Mouse (Mus musculus) neural tube, embryonic 14.5 days (tissue): ENCODE measurements around the gene Fgfr2. TPM values are rescaled to one million over a fixed set of nuclear protein-coding genes. Genes with fewer than 3 reads are reported as not detected.

Source experiments
- ATAC-seq: fragments of 200-750 bp; cut with Nextera tagmentation; 2 replicates; pipeline ENCODE4 v1.8.0; 2017; ENCODE audit warnings: low read depth, mild to moderate bottlenecking, moderate TSS enrichment, moderate library complexity
- H3K27ac ChIP-seq: fragments of 300-500 bp; sonication (generic); 2 replicates; pipeline ENCODE4 v1.5.1; 2014; ENCODE audit warnings: low read depth, mild to moderate bottlenecking, control low read depth, low read length, moderate library complexity, mixed read lengths
- H3K27me3 ChIP-seq: fragments of 300-500 bp; sonication (generic); 2 replicates; pipeline ENCODE4 v1.6.1; 2014; ENCODE audit warnings: low read length; ENCODE audit not compliant: control insufficient read depth, insufficient read depth
- H3K36me3 ChIP-seq: fragments of 300-500 bp; sonication (generic); 2 replicates; pipeline ENCODE4 v1.6.1; 2014; ENCODE audit warnings: low read length, mixed read lengths; ENCODE audit not compliant: control insufficient read depth, insufficient read depth
- H3K4me1 ChIP-seq: fragments of 300-500 bp; sonication (generic); 2 replicates; pipeline ENCODE4 v1.6.1; 2014; ENCODE audit warnings: low read length; ENCODE audit not compliant: control insufficient read depth, insufficient read depth
- H3K4me2 ChIP-seq: fragments of 300-500 bp; sonication (generic); 2 replicates; pipeline ENCODE4 v1.6.1; 2014; ENCODE audit warnings: mild to moderate bottlenecking, low read depth, low read length, control low read depth
- H3K4me3 ChIP-seq: fragments of 300-500 bp; sonication (generic); 2 replicates; pipeline ENCODE4 v1.5.1; 2014; ENCODE audit warnings: low read depth, low read length, control low read depth, mixed read lengths
- H3K9ac ChIP-seq: fragments of 300-500 bp; sonication (generic); replicated peaks from 2 replicates; pipeline ENCODE4 v1.6.1; 2014; ENCODE audit warnings: low read depth, mild to moderate bottlenecking, control low read depth, low read length, mixed read lengths
- H3K9me3 ChIP-seq: fragments of 300-500 bp; sonication (generic); 2 replicates; pipeline ENCODE4 v1.6.1; 2016; ENCODE audit warnings: low read length; ENCODE audit not compliant: control insufficient read depth
- WGBS: fragments of 180-500 bp; shearing (Covaris S2); extraction: QIAGEN DNeasy Blood & Tissue Kit; methylation state at CpG from one replicate; pipeline ENCODE4 v1.1.7; 2014; 5-methylcytosine and 5-hydroxymethylcytosine counted together
- polyA plus RNA-seq: library from polyadenylated mRNA; unstranded; fragments of >200 nt; fragmentation: Nextera tagmentation; extraction: Ambion mirVana; gene quantifications from 2 replicates; pipeline ENCODE4 v1.2.1, GENCODE M21; 2014

Fgfr2 gene
- polyA plus RNA-seq, 1 experiment from 2014 or later, result 28.1 TPM

- Histone ChIP-seq H3K4me1 (peaks cover 35% of the 10 kb centered on the region), H3K9ac (peak overlapping the region; percentile 86), H3K36me3 (no peaks in the 10 kb centered on the region), H3K4me2 (peak overlapping the region; percentile 49), H3K4me3 (peak overlapping the region; percentile 63), H3K27me3 (no peaks in the 10 kb centered on the region), H3K9me3 (no peaks in the 10 kb centered on the region), H3K27ac (peak overlapping the region; percentile 95)
- ATAC-seq, result peak; percentile 74
- WGBS, result 1% methylated on average over 19 of the region's 19 CpGs
Observed at GRCm38 (mm10) chr7:130692943-130693799, 2430.0 kb downstream of the Fgfr2 start.

- no peaks in the 10 kb centered on the region for H3K36me3 ChIP-seq
- under 1% methylated on average over 39 of the region's 39 CpGs for WGBS
- H3K9me3 ChIP-seq, result no peaks in the 10 kb centered on the region
- H3K4me1 ChIP-seq, result peaks cover 35% of the 10 kb centered on the region
- peak; percentile 90 for ATAC-seq
- H3K27me3 ChIP-seq, result no peaks in the 10 kb centered on the region
- peak overlapping the region; percentile 86 for H3K9ac ChIP-seq
- H3K27ac ChIP-seq, result peak overlapping the region; percentile 95
- peak overlapping the region; percentile 49 for H3K4me2 ChIP-seq
- peak overlapping the region; percentile 63 for H3K4me3 ChIP-seq
Observed at GRCm38 (mm10) chr7:130692392-130692942, 2430.7 kb downstream of the Fgfr2 start.

- Histone ChIP-seq H3K4me3 (no peak overlapping the region; the same call in 1 of the 2 replicates), H3K4me1 (peaks cover 31% of the 10 kb centered on the region), H3K9me3 (no peaks in the 10 kb centered on the region), H3K36me3 (no peaks in the 10 kb centered on the region), H3K27me3 (no peaks in the 10 kb centered on the region), H3K4me2 (peak overlapping the region; percentile 49), H3K9ac (no peak overlapping the region; the same call in 1 of the 2 replicates), H3K27ac (peak overlapping the region; percentile 95)
- ATAC-seq, result no peak
- WGBS, result 54% methylated on average over 2 of the region's 2 CpGs
Observed at GRCm38 (mm10) chr7:130691931-130692330, 2431.2 kb downstream of the Fgfr2 start.

GRCm38 (mm10) chr7:130690869-130691268, 2432.3 kb downstream of the Fgfr2 start:
- WGBS, result 78% methylated on average over 6 of the region's 6 CpGs
- Histone ChIP-seq H3K4me1 (peaks cover 20% of the 10 kb centered on the region), H3K36me3 (no peaks in the 10 kb centered on the region), H3K4me2 (no peak overlapping the region), H3K27me3 (no peaks in the 10 kb centered on the region), H3K9me3 (no peaks in the 10 kb centered on the region), H3K4me3 (no peak overlapping the region), H3K27ac (no peak overlapping the region), H3K9ac (no peak overlapping the region)
- no peak for ATAC-seq

GRCm38 (mm10) chr7:130688601-130689000, 2434.5 kb downstream of the Fgfr2 start:
- 86% methylated on average over 4 of the region's 4 CpGs for WGBS
- Histone ChIP-seq H3K9me3 (no peaks in the 10 kb centered on the region), H3K36me3 (no peaks in the 10 kb centered on the region), H3K27me3 (no peaks in the 10 kb centered on the region), H3K4me1 (peaks cover 5% of the 10 kb centered on the region; the same call in 1 of the 2 replicates), H3K27ac (no peak overlapping the region), H3K4me3 (no peak overlapping the region), H3K4me2 (no peak overlapping the region), H3K9ac (no peak overlapping the region)
- no peak for ATAC-seq

GRCm38 (mm10) chr7:130681798-130682197, 2441.4 kb downstream of the Fgfr2 start:
- H3K27me3 ChIP-seq, result no peaks in the 10 kb centered on the region
- peaks cover 12% of the 10 kb centered on the region; the same call in 1 of the 2 replicates for H3K4me1 ChIP-seq
- 65% methylated on average over 4 of the region's 4 CpGs for WGBS
- H3K27ac ChIP-seq, result no peak overlapping the region
- H3K4me3 ChIP-seq, result no peak overlapping the region
- H3K9ac ChIP-seq, result no peak overlapping the region
- H3K4me2 ChIP-seq, result no peak overlapping the region
- no peaks in the 10 kb centered on the region for H3K9me3 ChIP-seq
- ATAC-seq, result no peak
- H3K36me3 ChIP-seq, result no peaks in the 10 kb centered on the region

- Histone ChIP-seq H3K9me3 (no peaks in the 10 kb centered on the region), H3K9ac (no peak overlapping the region), H3K4me1 (peaks cover 12% of the 10 kb centered on the region; the same call in 1 of the 2 replicates), H3K4me2 (no peak overlapping the region), H3K36me3 (no peaks in the 10 kb centered on the region), H3K4me3 (no peak overlapping the region), H3K27me3 (no peaks in the 10 kb centered on the region), H3K27ac (peak overlapping the region; percentile 72; the same call in 1 of the 2 replicates)
- ATAC-seq, result no peak
- WGBS, result 67% methylated on average over 6 of the region's 6 CpGs
Observed at GRCm38 (mm10) chr7:130678414-130678813, 2444.7 kb downstream of the Fgfr2 start.

GRCm38 (mm10) chr7:130677541-130678274, 2445.4 kb downstream of the Fgfr2 start:
- ATAC-seq, result peak; percentile 33; the same call in 1 of the 2 replicates
- 45% methylated on average over 12 of the region's 12 CpGs for WGBS
- no peaks in the 10 kb centered on the region for H3K9me3 ChIP-seq

More at GRCm38 (mm10) chr7:130677541-130678274, 2445.4 kb downstream of the Fgfr2 start:
- no peak overlapping the region for H3K4me2 ChIP-seq
- no peak overlapping the region for H3K9ac ChIP-seq
- H3K4me1 ChIP-seq, result peaks cover 12% of the 10 kb centered on the region; the same call in 1 of the 2 replicates
- H3K4me3 ChIP-seq, result no peak overlapping the region
- peak overlapping the region; percentile 72 for H3K27ac ChIP-seq
- no peaks in the 10 kb centered on the region for H3K27me3 ChIP-seq
- no peaks in the 10 kb centered on the region for H3K36me3 ChIP-seq
